Mouse (Mus musculus) stomach, postnatal 0 days (tissue): Measurements from ENCODE around the gene Tmem26.

ENCODE experiments used
- CTCF ChIP-seq: IDR thresholded peaks from 2 replicates; pipeline ENCODE4 v1.5.1; 2016; ENCODE audit warnings: antibody characterized with exemption, low read depth, mild to moderate bottlenecking, moderate library complexity
- EP300 ChIP-seq: optimal IDR thresholded peaks from 2 replicates; pipeline ENCODE3; 2016; ENCODE audit warnings: antibody characterized with exemption

- TF ChIP-seq CTCF, result peak; percentile 34; the same call in 1 of the 2 replicates
- TF ChIP-seq EP300, result no peak
Observed at GRCm38 (mm10) chr10:68678678-68679077, 44.8 kb upstream of the Tmem26 start.
